Mouse (Mus musculus) embryo, embryonic 10 days (tissue): ENCODE data around the gene Zfp414.
"Not testable (repeated sequence)": the region's sequence is repeated elsewhere in the genome, so short reads cannot be mapped to it uniquely, and the experiment has no call there.

Experiments
- DNase-seq: peaks from one replicate; pipeline ENCODE4 v3.0.0-alpha.2; 2015; ENCODE audit warnings: low spot score

Zfp414 gene

GRCm38 (mm10) chr17:33628621-33629486, at the start of gene Zfp414:
TSS of gene Zfp414 (plus strand) at chr17:33629090.
- DNase-seq: peak; percentile 97

GRCm38 (mm10) chr17:33584061-33584460, 44.8 kb upstream of the Zfp414 start:
- no peak for DNase-seq

- DNase-seq: no peak
Measured at GRCm38 (mm10) chr17:33586011-33586410, 42.9 kb upstream of the Zfp414 start.

- DNase-seq: no peak
Measured at GRCm38 (mm10) chr17:33597271-33597670, 31.6 kb upstream of the Zfp414 start.

- DNase-seq: no peak
Measured at GRCm38 (mm10) chr17:33598506-33598905, 30.4 kb upstream of the Zfp414 start.

GRCm38 (mm10) chr17:33599836-33600475, 28.9 kb upstream of the Zfp414 start:
- DNase-seq: no peak

GRCm38 (mm10) chr17:33600831-33601230, 28.1 kb upstream of the Zfp414 start:
- no peak for DNase-seq

GRCm38 (mm10) chr17:33601947-33602346, 26.9 kb upstream of the Zfp414 start:
- DNase-seq: no peak

GRCm38 (mm10) chr17:33607273-33607672, 21.6 kb upstream of the Zfp414 start:
- no peak for DNase-seq

GRCm38 (mm10) chr17:33610548-33610947, 18.3 kb upstream of the Zfp414 start:
- DNase-seq: no peak

- DNase-seq: not testable (repeated sequence)
Measured at GRCm38 (mm10) chr17:33613726-33614125, 15.2 kb upstream of the Zfp414 start.

- no peak for DNase-seq
Measured at GRCm38 (mm10) chr17:33627281-33627680, 1.6 kb upstream of the Zfp414 start.

- no peak for DNase-seq
Measured at GRCm38 (mm10) chr17:33629487-33630125, 716 bp downstream of the Zfp414 start.

GRCm38 (mm10) chr17:33630171-33630895, 1.4 kb downstream of the Zfp414 start:
- DNase-seq: peak; percentile 20

GRCm38 (mm10) chr17:33631236-33631635, 2.3 kb downstream of the Zfp414 start:
- DNase-seq: no peak

- no peak for DNase-seq
Measured at GRCm38 (mm10) chr17:33631796-33632195, 2.9 kb downstream of the Zfp414 start.

GRCm38 (mm10) chr17:33637038-33637437, 8.1 kb downstream of the Zfp414 start:
- DNase-seq: no peak

GRCm38 (mm10) chr17:33637516-33638276, 8.8 kb downstream of the Zfp414 start, which contains the start of gene Pram1:
TSS of gene Pram1 (plus strand) at chr17:33638056.
- no peak for DNase-seq

- no peak for DNase-seq
Measured at GRCm38 (mm10) chr17:33639743-33640142, 10.9 kb downstream of the Zfp414 start.

- DNase-seq: no peak
Measured at GRCm38 (mm10) chr17:33644068-33644467, 15.2 kb downstream of the Zfp414 start.

- no peak for DNase-seq
Measured at GRCm38 (mm10) chr17:33645073-33645472, 16.2 kb downstream of the Zfp414 start.
